Mouse (Mus musculus) brain, embryonic 14.5 days (tissue): Measurements from ENCODE around the gene Chmp6.

Source experiments
- CTCF ChIP-seq: fragments of 200-500 bp; IDR thresholded peaks from 2 replicates; pipeline ENCODE4 v1.5.1; 2012; ENCODE audit warnings: inconsistent platforms, mild to moderate bottlenecking, moderate library complexity, borderline replicate concordance; ENCODE audit not compliant: insufficient read depth, insufficient read length; ENCODE audit errors: extremely low read depth
- POLR2A ChIP-seq: fragments of 200-500 bp; IDR thresholded peaks from 2 replicates; pipeline ENCODE4 v1.6.1; 2012; ENCODE audit warnings: mild to moderate bottlenecking, inconsistent platforms, borderline replicate concordance; ENCODE audit not compliant: poor library complexity, insufficient read depth, insufficient read length, severe bottlenecking; ENCODE audit errors: extremely low read depth

DNA sequence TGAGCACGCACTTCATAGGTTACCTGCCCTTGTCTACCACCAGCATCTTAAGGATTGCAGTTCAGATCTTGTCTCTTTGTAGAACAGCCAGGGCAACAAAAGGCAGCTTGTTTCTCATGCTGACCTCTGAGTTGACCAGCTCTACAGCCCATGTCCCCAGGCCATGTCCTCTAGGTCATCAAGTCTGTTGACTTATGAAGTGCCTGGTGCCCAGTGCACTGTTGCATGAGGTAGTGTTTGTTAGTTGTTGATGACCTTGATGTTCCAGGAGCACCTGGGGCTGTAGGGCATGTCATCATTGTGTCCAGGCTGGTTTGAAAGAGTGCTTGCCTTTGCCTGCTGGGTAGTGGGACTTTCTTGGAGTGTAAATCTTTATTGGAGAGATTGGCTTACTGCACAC is 34.2 kb downstream of the Chmp6 start:
- no peak for TF ChIP-seq CTCF
- no peak for TF ChIP-seq POLR2A
